Mouse (Mus musculus) stomach, embryonic 14.5 days (tissue): ENCODE measurements at regions not wholly inside any gene's neighbourhood (a gene's known extent, or its start where the extent isn't known, plus 50 kb on each side); places are given as distances from the start of the nearest gene placed in this dataset.

Experiments used
- ATAC-seq: fragments of 200-750 bp; cut with Nextera tagmentation; 2 replicates; pipeline ENCODE4 v1.8.0; 2017; ENCODE audit warnings: low read depth, moderate TSS enrichment; ENCODE audit not compliant: insufficient number of reproducible peaks, insufficient read depth, low FRiP score
- H3K27ac ChIP-seq: fragments of 300-500 bp; sonication (generic); 2 replicates; pipeline ENCODE4 v1.5.1; 2014; ENCODE audit warnings: mild to moderate bottlenecking, low read length, moderate library complexity, mixed read lengths
- H3K27me3 ChIP-seq: fragments of 300-500 bp; sonication (generic); 2 replicates; pipeline ENCODE4 v1.6.1; 2014; ENCODE audit warnings: low read length, control low read depth, mixed read lengths; ENCODE audit not compliant: control insufficient read depth, insufficient read depth
- H3K36me3 ChIP-seq: fragments of 300-500 bp; sonication (generic); 2 replicates; pipeline ENCODE4 v1.6.1; 2014; ENCODE audit warnings: mild to moderate bottlenecking, control low read depth, low read length, moderate library complexity, mixed read lengths; ENCODE audit not compliant: control insufficient read depth, insufficient read depth
- H3K4me1 ChIP-seq: fragments of 300-500 bp; sonication (generic); 2 replicates; pipeline ENCODE4 v1.6.1; 2014; ENCODE audit warnings: low read length, control low read depth, mixed read lengths; ENCODE audit not compliant: control insufficient read depth, insufficient read depth
- H3K4me2 ChIP-seq: fragments of 300-500 bp; sonication (generic); replicated peaks from 2 replicates; pipeline ENCODE4 v1.6.1; 2014; ENCODE audit warnings: low read depth, low read length, control low read depth
- H3K4me3 ChIP-seq: fragments of 300-500 bp; sonication (generic); 2 replicates; pipeline ENCODE4 v1.5.1; 2014; ENCODE audit warnings: low read depth, low read length, control low read depth
- H3K9ac ChIP-seq: fragments of 300-500 bp; sonication (generic); replicated peaks from 2 replicates; pipeline ENCODE4 v1.6.1; 2014; ENCODE audit warnings: low read depth, mild to moderate bottlenecking, control low read depth, low read length, moderate library complexity, mixed read lengths
- H3K9me3 ChIP-seq: fragments of 300-500 bp; sonication (generic); 2 replicates; pipeline ENCODE4 v1.6.1; 2016; ENCODE audit warnings: low read depth, low read length, control low read depth; ENCODE audit not compliant: control insufficient read depth
- WGBS: fragments of 180-500 bp; shearing (Covaris S2); extraction: QIAGEN DNeasy Blood & Tissue Kit; methylation state at CpG from one replicate; pipeline ENCODE4 v1.1.7; 2014; 5-methylcytosine and 5-hydroxymethylcytosine counted together

DNA sequence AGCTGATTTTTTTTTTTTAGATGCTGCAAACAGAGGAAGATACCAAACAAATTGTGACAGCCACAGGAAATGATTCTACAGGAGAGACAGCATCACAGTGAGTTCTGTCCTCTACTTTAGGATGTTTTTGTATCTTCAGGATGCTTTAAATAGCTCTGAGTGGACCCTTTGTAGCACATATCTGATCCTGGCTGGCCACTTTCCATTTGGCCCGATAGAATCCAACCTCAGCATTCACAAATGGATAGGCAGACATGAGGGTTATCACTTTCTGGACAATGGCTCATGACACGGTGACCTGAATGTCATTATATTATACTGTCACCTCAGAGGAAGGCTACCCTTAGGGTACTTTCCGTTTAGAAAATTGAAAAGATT lies 379.3 kb downstream of the Gm10295 start:
- no peaks in the 10 kb centered on the region for H3K9me3 ChIP-seq
- no peaks in the 10 kb centered on the region for H3K27me3 ChIP-seq
- no peak overlapping the region for H3K4me2 ChIP-seq
- ATAC-seq, result no peak
- H3K36me3 ChIP-seq, result no peaks in the 10 kb centered on the region
- no peak overlapping the region for H3K9ac ChIP-seq
- H3K4me1 ChIP-seq, result no peaks in the 10 kb centered on the region
- 20% methylated on average over 3 of the region's 3 CpGs for WGBS
- H3K4me3 ChIP-seq, result no peak overlapping the region
- no peak overlapping the region for H3K27ac ChIP-seq

GRCm38 (mm10) chr7:70971323-70972022 lies 379.8 kb downstream of the Gm10295 start:
- WGBS, result 23% methylated on average over 6 of the region's 6 CpGs
- Histone ChIP-seq H3K27me3 (no peaks in the 10 kb centered on the region), H3K36me3 (no peaks in the 10 kb centered on the region), H3K4me3 (no peak overlapping the region), H3K9ac (no peak overlapping the region), H3K4me2 (no peak overlapping the region), H3K27ac (no peak overlapping the region), H3K4me1 (no peaks in the 10 kb centered on the region), H3K9me3 (no peaks in the 10 kb centered on the region)
- no peak for ATAC-seq

DNA sequence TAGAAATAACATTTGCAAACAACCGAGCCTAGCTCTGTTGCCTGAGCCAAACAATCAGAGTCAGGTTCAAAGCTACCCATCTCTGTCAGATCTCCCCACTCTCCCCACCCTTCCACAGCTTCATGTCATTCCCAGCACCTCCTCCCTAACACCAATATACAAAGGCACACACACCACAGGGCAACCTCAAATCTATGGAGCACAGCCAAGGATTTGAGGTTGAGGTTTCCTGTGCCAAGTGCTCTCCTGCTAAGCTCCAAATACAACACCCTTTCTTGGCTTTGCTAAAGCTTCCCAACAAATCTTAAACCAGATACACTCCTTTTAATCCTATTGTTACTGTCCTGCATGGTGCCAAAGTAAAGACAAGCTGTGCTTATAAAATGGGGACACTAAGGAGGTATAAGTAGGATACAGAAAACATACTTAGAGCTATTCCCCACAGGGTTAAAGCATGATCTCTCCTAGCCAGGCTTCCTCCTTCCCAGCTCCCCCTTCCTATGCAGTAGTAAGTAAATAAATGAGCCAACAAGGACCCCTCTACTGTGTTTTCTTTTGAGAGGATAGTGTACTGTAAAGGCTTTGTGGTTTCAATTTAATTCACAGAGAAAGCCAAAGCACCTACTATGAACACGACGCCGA lies 398.8 kb downstream of the Gm10295 start:
- WGBS, result 67% methylated on average over 4 of the region's 4 CpGs
- H3K27ac ChIP-seq, result no peak overlapping the region
- no peaks in the 10 kb centered on the region for H3K4me1 ChIP-seq
- H3K4me2 ChIP-seq, result no peak overlapping the region
- H3K36me3 ChIP-seq, result no peaks in the 10 kb centered on the region
- ATAC-seq, result no peak
- no peak overlapping the region for H3K4me3 ChIP-seq
- no peaks in the 10 kb centered on the region for H3K27me3 ChIP-seq
- no peak overlapping the region for H3K9ac ChIP-seq
- H3K9me3 ChIP-seq, result no peaks in the 10 kb centered on the region

GRCm38 (mm10) chr7:70948281-70948680 lies 403.0 kb downstream of the Gm10295 start:
- 37% methylated on average over 5 of the region's 5 CpGs for WGBS
- Histone ChIP-seq H3K27me3 (no peaks in the 10 kb centered on the region), H3K4me1 (no peaks in the 10 kb centered on the region), H3K36me3 (no peaks in the 10 kb centered on the region), H3K4me2 (no peak overlapping the region), H3K27ac (no peak overlapping the region), H3K9me3 (no peaks in the 10 kb centered on the region), H3K4me3 (no peak overlapping the region), H3K9ac (no peak overlapping the region)
- ATAC-seq, result no peak

DNA sequence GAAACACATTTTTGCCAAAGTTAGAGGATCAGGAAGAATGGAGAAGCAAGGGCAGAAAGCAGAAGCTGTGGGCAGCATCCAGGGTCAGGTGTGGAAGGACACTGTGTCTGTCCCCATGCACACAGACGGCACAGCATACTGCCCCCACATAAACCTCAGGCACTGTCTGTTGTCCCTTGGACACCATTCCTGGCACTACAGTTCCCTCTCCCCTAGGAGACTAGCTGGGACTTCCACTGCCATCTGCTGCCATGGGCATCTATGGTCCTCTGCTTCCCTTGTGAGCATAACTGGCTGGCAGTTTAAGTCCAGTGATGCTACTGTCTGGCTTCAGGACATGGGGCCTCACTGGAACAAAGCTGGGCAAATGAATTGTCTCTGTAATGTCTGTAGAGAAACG lies 405.0 kb downstream of the Gm10295 start:
- Histone ChIP-seq H3K36me3 (no peaks in the 10 kb centered on the region), H3K9me3 (no peaks in the 10 kb centered on the region), H3K9ac (no peak overlapping the region), H3K4me2 (no peak overlapping the region), H3K27ac (no peak overlapping the region), H3K27me3 (no peaks in the 10 kb centered on the region), H3K4me1 (no peaks in the 10 kb centered on the region), H3K4me3 (no peak overlapping the region)
- no peak for ATAC-seq
- 63% methylated on average over 2 of the region's 2 CpGs for WGBS

GRCm38 (mm10) chr7:70930911-70931310 lies 420.4 kb downstream of the Gm10295 start:
- Histone ChIP-seq H3K4me3 (no peak overlapping the region), H3K27me3 (no peaks in the 10 kb centered on the region), H3K36me3 (no peaks in the 10 kb centered on the region), H3K9ac (no peak overlapping the region), H3K27ac (no peak overlapping the region), H3K4me1 (no peaks in the 10 kb centered on the region), H3K9me3 (no peaks in the 10 kb centered on the region), H3K4me2 (no peak overlapping the region)
- ATAC-seq, result no peak
- WGBS, result 28% methylated on average over 6 of the region's 6 CpGs

DNA sequence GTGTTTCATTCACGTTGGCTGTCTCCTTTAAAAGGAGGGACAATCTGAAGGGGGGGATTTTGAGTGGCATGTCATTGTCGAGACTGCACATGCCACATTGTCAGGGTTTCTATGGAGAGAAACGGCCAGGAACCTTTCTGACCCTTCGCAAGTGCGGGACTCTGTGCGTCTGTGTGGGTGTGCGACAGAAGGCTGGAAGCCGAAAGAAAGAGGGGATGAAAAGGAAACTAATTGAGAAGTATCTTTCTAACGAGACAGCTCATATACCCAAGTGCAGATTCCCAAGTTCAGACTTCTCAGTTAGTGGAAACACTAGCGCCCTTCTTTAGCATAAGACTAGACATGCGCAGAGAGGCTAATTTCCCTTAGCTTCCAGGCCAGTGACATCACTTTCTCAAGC lies 421.4 kb downstream of the Gm10295 start:
- no peak overlapping the region for H3K9ac ChIP-seq
- no peak overlapping the region for H3K4me3 ChIP-seq
- WGBS, result 58% methylated on average over 11 of the region's 11 CpGs
- H3K4me1 ChIP-seq, result no peaks in the 10 kb centered on the region
- no peak overlapping the region for H3K27ac ChIP-seq
- no peak overlapping the region for H3K4me2 ChIP-seq
- H3K27me3 ChIP-seq, result no peaks in the 10 kb centered on the region
- ATAC-seq, result no peak
- H3K36me3 ChIP-seq, result no peaks in the 10 kb centered on the region
- no peaks in the 10 kb centered on the region for H3K9me3 ChIP-seq

GRCm38 (mm10) chr7:70928001-70928400 lies 423.3 kb downstream of the Gm10295 start:
- Histone ChIP-seq H3K4me1 (no peaks in the 10 kb centered on the region), H3K4me2 (no peak overlapping the region), H3K27ac (no peak overlapping the region), H3K4me3 (no peak overlapping the region), H3K9ac (no peak overlapping the region), H3K27me3 (no peaks in the 10 kb centered on the region), H3K36me3 (no peaks in the 10 kb centered on the region), H3K9me3 (no peaks in the 10 kb centered on the region)
- ATAC-seq, result no peak
- WGBS, result 76% methylated on average over 3 of the region's 3 CpGs

DNA sequence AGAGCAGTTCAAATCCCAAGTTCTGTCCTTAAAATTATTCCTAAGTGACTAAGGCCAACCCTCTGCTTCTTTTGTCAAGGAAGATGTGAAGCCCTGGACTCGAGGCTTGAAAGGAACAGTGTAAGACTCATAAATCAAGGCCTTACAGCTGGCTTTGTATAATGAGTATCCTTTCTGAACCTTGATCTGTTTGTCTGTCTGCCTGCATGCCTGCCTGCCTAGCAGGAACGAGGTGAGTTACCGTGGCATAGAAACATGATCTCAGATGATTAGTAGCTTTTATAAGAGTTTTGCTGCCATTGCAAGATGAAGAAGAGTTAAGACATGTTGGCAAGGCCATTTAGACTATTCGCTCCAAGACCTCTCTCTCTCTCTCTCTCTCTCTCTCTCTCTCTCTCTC lies 434.3 kb downstream of the Gm10295 start:
- ATAC-seq, result no peak
- Histone ChIP-seq H3K27me3 (no peaks in the 10 kb centered on the region), H3K27ac (no peak overlapping the region), H3K9ac (no peak overlapping the region), H3K4me3 (no peak overlapping the region), H3K36me3 (no peaks in the 10 kb centered on the region), H3K9me3 (no peaks in the 10 kb centered on the region), H3K4me2 (no peak overlapping the region), H3K4me1 (no peaks in the 10 kb centered on the region)
- WGBS, result 43% methylated on average over 4 of the region's 4 CpGs
